Mouse (Mus musculus): ENCODE results near the gene Srsf2. TPM values are rescaled to one million over a fixed set of nuclear protein-coding genes. Genes with fewer than 3 reads are reported as not detected.

Gene Srsf2
- polyA plus RNA-seq, 1 experiment, result 1,171 TPM

GRCm38 (mm10) chr11:116817567-116817966 is 35.3 kb downstream of the Srsf2 start:
- DNase-seq, result no peak
- Histone ChIP-seq H3K4me3 (ENCODE audit: control insufficient read depth, insufficient read depth, low read length) (no peak overlapping the region), H3K27me3 (ENCODE audit: control insufficient read depth, insufficient read depth, low read length) (no peaks in the 10 kb centered on the region), H3K36me3 (ENCODE audit: control insufficient read depth, insufficient read depth, low read length) (no peaks in the 10 kb centered on the region), H3K4me1 (replicated peaks; ENCODE audit: control insufficient read depth, insufficient read depth, low read length) (peaks cover 16% of the 10 kb centered on the region), H3K27ac (ENCODE audit: control insufficient read depth, insufficient read depth, low read length) (no peak overlapping the region)
- 97% methylated on average over 5 of the region's 5 CpGs for WGBS
- TF ChIP-seq CTCF (IDR thresholded peaks at IDR 0.05; ENCODE audit: borderline replicate concordance, control insufficient read depth, extremely low read depth, insufficient read depth, low read length, poor library complexity) (no peak), POLR2A (IDR thresholded peaks at IDR 0.05; ENCODE audit: control insufficient read depth, extremely low read depth, insufficient read depth, low read length, poor library complexity) (no peak)

- no peaks in the 10 kb centered on the region for H3K27me3 ChIP-seq (ENCODE audit: control insufficient read depth, insufficient read depth, low read length)
- H3K36me3 ChIP-seq (ENCODE audit: control insufficient read depth, insufficient read depth, low read length), result no peaks in the 10 kb centered on the region
- H3K4me3 ChIP-seq (ENCODE audit: control insufficient read depth, insufficient read depth, low read length), result no peak overlapping the region
- no peak for TF ChIP-seq POLR2A (IDR thresholded peaks at IDR 0.05; ENCODE audit: control insufficient read depth, extremely low read depth, insufficient read depth, low read length, poor library complexity)
- TF ChIP-seq CTCF (IDR thresholded peaks at IDR 0.05; ENCODE audit: borderline replicate concordance, control insufficient read depth, extremely low read depth, insufficient read depth, low read length, poor library complexity), result no peak
- H3K4me1 ChIP-seq (replicated peaks; ENCODE audit: control insufficient read depth, insufficient read depth, low read length), result peaks cover 16% of the 10 kb centered on the region
- no peak overlapping the region for H3K27ac ChIP-seq (ENCODE audit: control insufficient read depth, insufficient read depth, low read length)
- no peak for DNase-seq
- WGBS, result 86% methylated on average over 5 of the region's 5 CpGs
Observed at GRCm38 (mm10) chr11:116816769-116817168, 36.1 kb downstream of the Srsf2 start.

- TF ChIP-seq CTCF (IDR thresholded peaks at IDR 0.05; ENCODE audit: borderline replicate concordance, control insufficient read depth, extremely low read depth, insufficient read depth, low read length, poor library complexity) (no peak), POLR2A (IDR thresholded peaks at IDR 0.05; ENCODE audit: control insufficient read depth, extremely low read depth, insufficient read depth, low read length, poor library complexity) (no peak)
- no peak overlapping the region for H3K27ac ChIP-seq (ENCODE audit: control insufficient read depth, insufficient read depth, low read length)
- WGBS, result 84% methylated on average over 7 of the region's 7 CpGs
- no peak overlapping the region for H3K4me3 ChIP-seq (ENCODE audit: control insufficient read depth, insufficient read depth, low read length)
- H3K4me1 ChIP-seq (replicated peaks; ENCODE audit: control insufficient read depth, insufficient read depth, low read length), result peaks cover 13% of the 10 kb centered on the region
- no peaks in the 10 kb centered on the region for H3K36me3 ChIP-seq (ENCODE audit: control insufficient read depth, insufficient read depth, low read length)
- H3K27me3 ChIP-seq (ENCODE audit: control insufficient read depth, insufficient read depth, low read length), result no peaks in the 10 kb centered on the region
- DNase-seq, result no peak
Observed at GRCm38 (mm10) chr11:116814884-116815415, 37.9 kb downstream of the Srsf2 start.

GRCm38 (mm10) chr11:116814076-116814883 is 38.6 kb downstream of the Srsf2 start:
- Histone ChIP-seq H3K27ac (ENCODE audit: control insufficient read depth, insufficient read depth, low read length) (no peak overlapping the region), H3K27me3 (ENCODE audit: control insufficient read depth, insufficient read depth, low read length) (no peaks in the 10 kb centered on the region), H3K4me3 (ENCODE audit: control insufficient read depth, insufficient read depth, low read length) (no peak overlapping the region), H3K4me1 (replicated peaks; ENCODE audit: control insufficient read depth, insufficient read depth, low read length) (peaks cover 14% of the 10 kb centered on the region), H3K36me3 (ENCODE audit: control insufficient read depth, insufficient read depth, low read length) (no peaks in the 10 kb centered on the region)
- 86% methylated on average over 20 of the region's 20 CpGs for WGBS
- no peak for TF ChIP-seq POLR2A (IDR thresholded peaks at IDR 0.05; ENCODE audit: control insufficient read depth, extremely low read depth, insufficient read depth, low read length, poor library complexity)
- no peak for TF ChIP-seq CTCF (IDR thresholded peaks at IDR 0.05; ENCODE audit: borderline replicate concordance, control insufficient read depth, extremely low read depth, insufficient read depth, low read length, poor library complexity)
- no peak for DNase-seq

DNA sequence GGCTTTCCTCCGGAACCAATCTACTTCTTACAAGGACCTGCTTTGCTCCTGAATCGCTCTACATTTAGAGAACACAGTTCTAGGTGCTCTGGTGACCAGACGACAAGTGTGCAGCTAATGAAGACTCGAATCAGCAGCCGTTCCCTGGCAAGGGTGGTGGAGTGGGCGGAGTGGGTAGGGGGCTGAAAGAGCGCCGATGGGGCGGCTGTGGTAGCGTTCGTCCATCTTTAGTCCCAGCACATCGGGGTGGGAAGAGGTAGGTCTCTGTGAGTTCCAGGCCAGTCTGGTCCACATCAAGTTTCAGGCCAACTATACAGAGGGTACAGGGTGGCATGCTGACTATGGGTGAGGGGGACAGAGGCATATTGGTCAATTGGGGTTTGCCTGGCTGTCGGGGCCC is 39.3 kb downstream of the Srsf2 start:
- no peaks in the 10 kb centered on the region for H3K27me3 ChIP-seq (ENCODE audit: control insufficient read depth, insufficient read depth, low read length)
- no peaks in the 10 kb centered on the region for H3K36me3 ChIP-seq (ENCODE audit: control insufficient read depth, insufficient read depth, low read length)
- H3K4me3 ChIP-seq (ENCODE audit: control insufficient read depth, insufficient read depth, low read length), result no peak overlapping the region
- H3K27ac ChIP-seq (ENCODE audit: control insufficient read depth, insufficient read depth, low read length), result no peak overlapping the region
- DNase-seq, result no peak
- TF ChIP-seq POLR2A (IDR thresholded peaks at IDR 0.05; ENCODE audit: control insufficient read depth, extremely low read depth, insufficient read depth, low read length, poor library complexity) (no peak), CTCF (IDR thresholded peaks at IDR 0.05; ENCODE audit: borderline replicate concordance, control insufficient read depth, extremely low read depth, insufficient read depth, low read length, poor library complexity) (no peak)
- WGBS, result 94% methylated on average over 13 of the region's 13 CpGs
- H3K4me1 ChIP-seq (replicated peaks; ENCODE audit: control insufficient read depth, insufficient read depth, low read length), result peaks cover 15% of the 10 kb centered on the region

- WGBS, result 93% methylated on average over 21 of the region's 21 CpGs
- TF ChIP-seq CTCF (IDR thresholded peaks at IDR 0.05; ENCODE audit: borderline replicate concordance, control insufficient read depth, extremely low read depth, insufficient read depth, low read length, poor library complexity) (no peak), POLR2A (IDR thresholded peaks at IDR 0.05; ENCODE audit: control insufficient read depth, extremely low read depth, insufficient read depth, low read length, poor library complexity) (no peak)
- H3K36me3 ChIP-seq (ENCODE audit: control insufficient read depth, insufficient read depth, low read length), result no peaks in the 10 kb centered on the region
- no peak for DNase-seq
- no peak overlapping the region for H3K4me3 ChIP-seq (ENCODE audit: control insufficient read depth, insufficient read depth, low read length)
- no peak overlapping the region for H3K27ac ChIP-seq (ENCODE audit: control insufficient read depth, insufficient read depth, low read length)
- peaks cover 18% of the 10 kb centered on the region for H3K4me1 ChIP-seq (replicated peaks; ENCODE audit: control insufficient read depth, insufficient read depth, low read length)
- no peaks in the 10 kb centered on the region for H3K27me3 ChIP-seq (ENCODE audit: control insufficient read depth, insufficient read depth, low read length)
Observed at GRCm38 (mm10) chr11:116812793-116813529, 39.9 kb downstream of the Srsf2 start.

Measured in thymus, adult 2 months (tissue).